Mouse (Mus musculus) heart, adult 11 months (tissue): Measurements from ENCODE around the gene Zfp512b.

Experiments used
- DNase-seq: peaks from one replicate; pipeline ENCODE4 v3.0.0; 2022

Gene Zfp512b

DNA sequence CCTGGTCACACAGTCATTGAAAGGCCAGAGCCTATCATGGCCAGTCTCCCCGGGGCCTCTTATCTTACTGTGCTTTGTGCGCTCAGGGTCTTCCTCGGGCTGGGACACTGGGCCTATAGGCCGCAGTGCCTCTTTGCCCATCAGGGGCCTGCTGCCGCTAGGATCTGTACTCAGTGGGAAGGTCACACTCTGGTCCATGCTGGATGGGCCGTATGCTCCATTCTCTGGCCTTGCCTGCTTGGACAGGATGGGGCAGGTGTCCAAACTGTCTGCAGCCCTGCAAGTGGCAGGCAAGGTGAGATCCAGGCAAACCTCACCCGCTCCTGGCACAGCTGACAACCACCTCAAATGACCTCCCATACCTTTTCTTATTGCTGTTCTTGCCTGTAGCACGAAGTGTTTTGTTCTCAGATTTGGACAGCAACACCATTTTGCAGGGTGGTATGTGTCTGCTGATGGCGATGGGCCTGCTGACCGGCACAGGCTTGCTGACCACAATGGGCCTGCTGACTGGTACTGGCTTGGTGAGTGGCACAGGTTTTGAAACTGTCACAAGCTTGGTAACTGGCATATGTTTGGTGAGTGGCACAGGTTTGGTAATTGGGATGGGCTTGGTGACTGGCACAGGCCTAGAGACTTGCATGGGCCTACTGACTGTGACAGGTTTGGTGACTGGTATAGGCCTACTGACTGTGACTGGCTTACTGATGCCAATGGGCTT lies 3.4 kb downstream of the Zfp512b start:
- DNase-seq = peak; percentile 89

DNA sequence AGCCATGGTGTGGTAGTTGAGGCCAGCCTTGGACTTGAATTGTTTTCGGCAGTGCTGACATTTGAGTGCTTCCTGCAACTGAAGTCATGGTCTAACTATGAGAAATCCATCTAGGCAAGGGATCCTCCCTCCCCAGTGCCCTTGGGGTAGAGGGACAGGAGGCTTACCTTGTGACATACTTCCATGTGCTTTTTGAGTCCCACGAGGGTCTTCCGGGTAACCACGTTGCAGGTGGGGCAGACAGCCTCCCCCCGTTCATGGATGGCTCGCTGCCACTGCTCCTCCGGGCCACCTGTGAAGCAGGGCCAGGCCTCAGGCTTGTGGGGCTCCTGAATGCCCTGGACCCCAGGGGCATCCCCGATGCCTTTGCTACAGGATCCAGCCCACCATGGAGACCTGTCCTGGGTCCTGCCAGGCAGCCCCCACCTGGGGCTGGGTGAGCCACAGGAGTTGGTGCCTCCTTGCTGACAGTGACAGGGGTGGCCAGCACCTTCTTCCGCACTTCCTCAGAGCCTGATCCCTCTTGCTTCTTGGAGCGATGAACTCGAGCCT lies 4.3 kb downstream of the Zfp512b start:
- DNase-seq = peak; percentile 92

DNA sequence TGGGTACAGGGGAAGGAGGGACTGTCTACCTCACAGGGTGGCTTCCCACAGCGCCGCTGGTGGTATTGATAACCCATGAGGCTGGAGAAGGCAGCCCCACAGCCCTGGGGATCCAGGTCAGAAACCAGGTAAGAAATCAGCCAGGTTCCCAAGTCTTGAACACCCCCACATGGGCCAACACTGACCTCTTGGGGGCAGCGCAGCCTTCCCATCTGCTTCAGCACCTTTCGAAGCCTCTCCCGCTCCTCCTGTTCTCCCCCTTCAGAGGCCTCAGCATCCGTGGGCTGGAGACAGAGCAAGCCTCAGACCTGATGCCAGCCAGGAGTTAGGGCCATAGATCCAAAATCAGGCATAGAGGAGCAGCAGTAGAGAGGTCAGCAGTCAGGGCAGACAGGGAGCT lies 4.8 kb downstream of the Zfp512b start:
- DNase-seq = peak; percentile 88

DNA sequence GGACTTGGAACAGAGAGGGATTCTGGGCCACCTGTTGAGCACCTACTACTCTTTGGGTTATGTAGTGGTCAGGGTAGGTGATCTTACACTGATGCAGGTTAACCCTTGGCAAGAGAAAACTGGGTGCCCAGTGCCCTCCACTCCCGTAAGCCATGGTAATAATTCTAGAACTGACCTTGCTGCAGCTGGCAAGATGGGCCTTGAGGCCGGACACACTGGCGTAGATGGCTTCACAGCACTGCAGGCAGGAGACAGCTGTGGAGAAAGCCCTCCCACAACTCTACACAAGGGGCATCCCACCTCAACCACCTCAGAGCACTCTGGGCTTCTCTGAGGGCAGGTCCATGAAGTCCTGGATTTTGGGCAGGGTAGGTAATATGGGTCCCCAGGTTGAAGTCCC lies 6.5 kb downstream of the Zfp512b start:
- DNase-seq = peak; percentile 83

DNA sequence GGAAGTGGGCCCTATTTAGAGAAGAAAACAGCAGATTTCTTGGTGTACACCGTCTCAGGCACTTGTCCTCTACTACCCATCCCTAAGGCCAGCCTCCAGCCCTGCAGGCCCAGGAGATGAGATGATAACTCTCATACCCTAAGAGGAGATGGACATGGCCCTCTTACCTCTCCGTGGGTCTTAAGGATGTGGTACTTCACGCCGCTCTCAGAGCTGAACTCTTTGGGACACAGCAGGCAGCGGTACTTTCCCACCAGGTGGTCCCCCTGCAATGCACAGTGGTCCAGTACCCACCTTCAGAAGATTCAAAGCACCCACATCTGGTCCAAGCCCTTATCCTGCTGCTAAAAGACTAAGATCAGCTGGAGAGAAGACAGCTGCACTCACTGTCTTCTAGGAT lies 7.1 kb downstream of the Zfp512b start:
- peak; percentile 87 for DNase-seq

DNA sequence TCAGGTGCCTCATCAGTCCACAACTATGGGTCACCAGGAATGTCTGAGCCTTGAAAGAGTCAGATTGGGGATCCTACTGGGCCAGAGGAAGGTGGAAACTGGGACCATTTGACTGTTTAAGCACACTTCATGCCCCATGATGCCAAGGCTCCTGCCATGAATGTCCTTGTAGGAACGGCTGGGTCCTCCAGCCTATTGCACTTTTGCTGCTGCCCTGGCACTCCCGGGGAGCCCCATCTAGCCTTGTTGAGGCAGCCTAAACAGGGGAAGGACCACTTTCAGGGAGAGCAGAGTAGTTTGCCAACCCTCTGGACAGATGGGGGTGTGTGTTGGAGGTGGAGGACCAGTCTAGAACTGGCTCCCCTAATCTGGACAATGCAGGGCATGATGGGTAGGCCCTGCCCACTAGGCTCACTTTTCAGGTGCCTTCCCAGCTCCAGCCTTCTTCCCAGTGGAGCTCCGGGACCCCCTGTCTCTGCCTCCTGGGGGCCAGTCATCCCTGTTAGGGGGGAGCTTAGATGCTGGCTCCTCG lies 8.1 kb downstream of the Zfp512b start, which contains the start of gene Uckl1:
TSS of gene Uckl1 (minus strand) at position 482 of the 532 bp plus-strand sequence.
- peak; percentile 79 for DNase-seq

DNA sequence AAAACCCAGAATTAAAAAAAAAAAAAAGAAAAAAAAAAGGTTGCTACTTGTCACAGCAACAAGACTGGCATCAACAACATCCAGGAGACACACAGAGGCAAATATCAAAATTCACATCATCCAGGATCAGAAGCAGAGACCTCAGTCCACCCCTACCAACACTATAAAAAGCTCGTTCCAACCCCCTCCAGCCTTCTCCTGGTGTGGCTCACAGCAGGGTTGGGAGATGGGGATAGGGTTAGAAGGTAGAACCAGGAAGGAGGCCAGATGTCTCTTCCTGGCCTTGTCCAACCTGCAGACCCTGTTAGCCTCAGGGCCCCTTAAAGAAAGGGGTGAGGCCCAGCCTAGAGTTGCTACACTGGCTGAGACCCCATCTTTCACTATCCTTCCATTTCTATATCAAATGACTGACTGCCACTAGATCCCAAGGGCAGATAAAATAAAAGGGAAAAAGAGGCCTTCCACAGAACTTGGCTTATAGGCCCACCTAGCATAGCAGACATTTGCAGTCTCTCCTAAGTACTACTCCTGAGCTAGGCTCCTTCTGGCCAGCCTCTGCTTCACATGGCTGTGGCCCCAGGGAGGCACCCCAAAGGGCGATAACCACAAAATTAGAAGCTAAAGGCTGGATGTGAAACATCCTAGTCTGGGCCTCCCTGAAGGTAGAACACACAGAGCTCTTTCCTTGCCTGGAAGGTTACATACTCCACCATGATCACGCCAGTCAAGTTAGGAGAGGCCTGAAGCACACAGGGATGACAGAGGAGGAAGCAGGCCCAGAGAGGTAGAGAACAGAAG lies 8.9 kb downstream of the Zfp512b start:
- DNase-seq = peak; percentile 84

DNA sequence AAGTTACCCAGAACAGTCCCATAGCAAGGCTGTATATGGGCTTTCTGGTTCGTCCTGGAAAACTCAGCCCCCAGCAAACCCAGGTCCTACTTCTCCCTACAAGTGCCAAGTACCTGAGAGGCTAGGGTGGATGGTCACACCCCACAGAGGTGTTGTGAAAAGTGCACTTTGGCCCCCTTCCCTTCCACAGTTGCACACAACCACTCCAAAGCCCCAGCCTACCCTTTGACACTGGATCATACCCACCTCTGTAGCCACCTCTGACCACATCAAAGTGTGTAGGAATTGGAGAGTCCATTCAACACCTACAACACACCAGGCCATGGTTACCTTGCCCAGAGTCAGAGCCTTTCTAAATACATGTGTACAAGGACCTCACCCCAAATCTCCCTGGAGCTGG lies 9.7 kb downstream of the Zfp512b start:
- peak; percentile 89 for DNase-seq

DNA sequence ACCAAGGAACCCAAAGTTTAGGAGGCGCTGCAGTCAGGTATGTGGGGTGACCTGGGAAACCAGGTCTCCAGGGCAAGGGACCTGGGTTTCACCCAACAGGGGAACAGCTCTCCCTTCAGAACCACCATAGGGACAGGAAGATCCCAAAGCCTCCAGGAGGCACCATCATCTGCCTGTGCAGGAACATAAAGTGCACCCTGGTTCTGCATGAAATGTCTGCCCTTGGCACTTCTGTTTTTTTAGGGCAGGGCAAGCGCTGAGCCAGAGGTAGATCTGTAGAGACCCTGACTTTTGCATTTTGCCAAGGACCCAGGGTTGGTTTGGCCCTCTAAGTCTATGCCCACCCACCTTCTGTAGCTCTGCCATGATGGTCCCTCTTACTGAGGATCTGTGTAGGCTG lies 10.2 kb downstream of the Zfp512b start:
- DNase-seq = peak; percentile 92

DNA sequence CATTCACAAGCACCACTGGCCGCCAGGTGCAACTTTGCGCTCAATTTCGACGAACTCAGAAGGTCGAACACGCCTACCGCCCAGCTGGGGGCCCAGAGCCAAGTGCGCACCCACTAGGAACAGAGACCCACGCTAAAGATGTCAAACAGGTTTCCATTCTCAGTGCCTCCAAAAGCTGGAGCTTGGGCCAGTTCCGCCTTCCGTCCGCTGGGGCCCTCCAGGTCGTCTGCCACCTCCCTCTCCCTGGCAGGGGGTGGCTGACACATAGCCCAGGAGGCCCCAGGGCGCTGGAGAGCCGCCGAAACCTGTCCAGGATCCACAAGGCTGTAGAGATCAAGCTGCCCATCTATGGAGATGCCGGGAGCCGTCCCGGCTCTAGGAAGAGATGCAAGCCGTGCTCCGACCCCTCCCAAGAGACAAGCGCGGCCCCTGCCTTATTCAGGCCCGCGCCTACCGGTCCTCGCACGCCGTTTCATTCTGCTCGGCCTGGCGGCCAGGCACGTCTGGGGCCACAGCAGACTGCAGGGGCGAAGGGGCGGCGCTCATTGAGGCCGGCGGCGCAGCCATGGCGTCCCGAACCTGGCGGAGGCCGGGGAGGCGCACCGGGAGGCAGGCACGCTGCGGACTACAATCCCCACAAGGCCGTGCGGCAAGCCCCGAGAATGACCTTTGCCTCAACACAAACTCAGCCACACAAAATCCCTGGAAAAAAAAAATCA lies 11.0 kb downstream of the Zfp512b start:
- peak; percentile 98 for DNase-seq

DNA sequence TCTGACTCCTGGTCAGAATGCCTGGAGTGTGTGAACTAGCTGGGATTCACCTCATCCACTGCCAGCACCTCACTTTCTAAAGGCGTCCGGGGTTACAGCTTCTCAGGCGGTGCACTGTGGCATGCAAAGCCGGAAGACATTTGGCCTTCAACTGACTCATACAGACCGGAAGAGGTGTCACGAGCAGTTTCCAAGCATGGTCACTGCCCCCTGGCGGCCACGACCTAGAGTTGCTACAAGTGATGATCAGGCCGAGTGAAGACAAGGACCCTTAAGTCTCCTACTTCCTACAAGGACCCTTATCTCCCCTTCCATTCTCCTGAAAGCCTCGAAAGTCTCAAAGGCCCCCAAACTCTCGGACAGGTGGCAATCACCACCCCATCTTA lies 11.6 kb downstream of the Zfp512b start:
- peak; percentile 99 for DNase-seq

DNA sequence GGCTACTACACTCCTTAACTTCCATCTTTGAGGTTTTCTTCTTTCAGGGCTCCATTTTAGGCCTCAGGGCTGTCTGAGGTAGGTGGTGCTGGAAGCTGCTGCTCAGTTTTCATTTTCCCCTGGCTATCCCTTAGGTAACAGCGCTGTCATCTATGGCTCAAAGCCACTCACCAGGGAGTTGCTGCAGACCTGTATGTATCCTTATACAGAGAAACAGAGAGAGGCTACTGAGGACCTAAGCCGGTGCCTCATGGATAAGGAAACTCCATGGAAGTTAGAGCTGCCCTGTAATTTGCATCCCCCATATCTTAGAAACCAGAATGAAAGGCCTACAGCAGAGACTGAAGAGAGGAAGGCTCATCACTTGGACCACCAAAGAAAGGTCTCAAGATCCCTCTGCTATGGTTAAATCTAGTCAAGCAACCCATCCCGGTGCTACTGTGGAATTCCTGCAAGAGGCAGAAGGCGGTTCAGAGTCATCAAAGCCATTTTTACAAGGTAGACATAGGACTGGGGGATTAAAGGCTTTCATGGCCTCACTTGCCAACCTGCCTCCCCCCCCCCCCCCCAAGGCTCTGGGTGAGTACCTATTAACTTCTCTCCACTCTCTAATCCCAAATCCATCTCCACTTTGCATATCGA lies 12.4 kb downstream of the Zfp512b start:
- peak; percentile 87 for DNase-seq

DNA sequence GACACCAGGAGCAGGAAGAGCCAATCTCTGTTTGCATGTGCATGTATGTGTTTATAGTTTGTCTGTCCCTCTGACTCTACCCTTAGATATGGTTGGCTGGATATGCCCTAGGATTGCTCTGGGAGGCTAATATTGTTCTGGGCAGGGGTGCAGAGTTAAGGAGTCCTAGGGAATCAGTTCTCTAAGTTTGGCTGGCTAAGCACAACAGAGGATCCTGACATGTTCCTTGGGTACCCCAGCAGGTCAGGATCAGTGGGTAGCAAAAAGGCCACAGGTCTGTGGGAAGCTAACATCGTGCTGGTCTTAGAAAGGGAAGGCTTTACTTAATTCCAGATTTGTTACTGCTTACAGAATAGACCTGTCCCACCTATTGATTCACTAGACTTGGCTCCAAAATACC lies 12.9 kb downstream of the Zfp512b start:
- DNase-seq = peak; percentile 72

DNA sequence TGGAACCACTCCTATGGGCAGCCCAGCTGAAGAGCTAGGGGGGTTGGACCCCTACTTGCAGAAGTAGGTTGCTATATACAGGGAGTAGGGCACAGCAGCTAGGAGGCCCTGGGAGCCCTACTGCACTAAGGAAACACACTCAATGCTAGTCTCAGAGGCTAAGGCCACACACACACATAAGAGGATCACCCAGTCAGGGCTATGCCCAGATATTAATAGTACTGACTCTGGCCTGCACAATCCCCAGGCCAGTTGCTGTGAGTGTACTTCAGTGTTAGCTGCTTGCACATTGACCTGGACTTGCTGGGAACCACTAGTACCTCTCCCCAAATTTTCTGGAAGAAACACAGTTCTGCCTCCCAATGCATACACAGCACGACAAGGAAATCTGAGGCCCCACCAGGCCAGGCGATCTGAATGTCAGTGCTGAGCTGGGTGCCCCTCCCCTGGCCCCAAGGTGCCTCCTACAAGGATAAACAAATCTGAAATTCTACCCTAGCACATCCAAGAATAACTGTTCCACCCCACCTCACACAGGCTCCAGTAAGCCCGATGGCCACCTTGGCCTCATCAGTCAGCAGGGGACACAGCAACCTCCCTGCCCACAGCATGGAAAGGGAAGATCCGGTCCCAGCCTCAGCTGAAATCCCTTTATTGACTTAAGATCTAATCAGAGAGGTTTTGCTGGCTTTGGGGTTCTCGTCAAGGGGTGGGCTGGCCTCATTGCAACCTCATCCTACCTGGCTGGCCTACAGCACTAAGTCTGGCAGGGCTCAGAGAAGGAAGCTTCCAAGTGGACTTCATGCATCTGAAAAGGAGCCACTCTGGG lies 13.6 kb downstream of the Zfp512b start:
- peak; percentile 93 for DNase-seq

DNA sequence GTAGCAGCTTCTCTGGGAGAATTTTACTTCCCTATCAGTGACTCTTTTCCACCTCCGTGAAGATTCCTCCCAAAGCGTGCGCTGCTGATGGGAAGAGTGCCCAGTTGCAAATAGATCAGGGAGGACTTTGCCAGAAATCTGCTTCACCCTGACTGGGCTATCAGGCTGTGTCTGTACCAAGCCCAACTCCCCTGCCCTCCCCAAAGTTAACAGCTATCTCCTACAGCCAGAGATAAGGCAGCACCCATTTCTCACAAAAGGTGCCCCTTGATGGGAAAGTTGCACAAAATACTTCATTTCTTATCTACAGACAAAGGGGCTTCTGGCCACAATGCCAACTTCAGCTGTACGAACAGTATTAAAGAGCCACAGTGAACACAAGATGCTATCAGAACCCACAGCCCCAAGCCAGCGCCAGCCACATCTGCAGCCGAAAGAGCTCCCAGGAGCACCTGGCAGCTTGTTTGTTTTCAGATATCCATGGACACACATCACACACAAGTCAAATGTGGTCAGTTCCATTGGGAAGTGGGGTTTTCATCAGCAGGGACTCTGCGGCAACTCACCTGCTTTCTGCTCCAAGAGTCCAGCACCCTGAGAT lies 14.5 kb downstream of the Zfp512b start:
- DNase-seq = peak; percentile 88

DNA sequence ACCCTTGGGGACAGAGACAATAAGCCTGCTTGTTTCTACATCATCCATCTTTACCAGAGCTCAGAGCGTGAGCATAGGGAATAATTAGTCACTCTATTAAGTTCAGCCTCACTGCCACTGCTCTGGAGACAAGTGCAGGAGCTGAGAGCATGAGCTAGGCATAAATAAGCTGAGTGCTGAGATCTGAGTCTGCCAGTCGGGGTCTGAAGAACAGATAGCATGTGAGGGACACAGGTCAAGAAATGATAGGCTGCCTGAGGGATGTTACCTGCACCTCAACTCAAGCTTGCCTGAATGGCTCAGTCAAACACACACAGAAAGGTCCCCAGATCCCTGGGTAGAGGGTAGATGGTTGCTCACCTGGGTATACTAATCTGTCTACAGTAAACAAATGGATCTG lies 15.5 kb downstream of the Zfp512b start:
- DNase-seq = peak; percentile 82

DNA sequence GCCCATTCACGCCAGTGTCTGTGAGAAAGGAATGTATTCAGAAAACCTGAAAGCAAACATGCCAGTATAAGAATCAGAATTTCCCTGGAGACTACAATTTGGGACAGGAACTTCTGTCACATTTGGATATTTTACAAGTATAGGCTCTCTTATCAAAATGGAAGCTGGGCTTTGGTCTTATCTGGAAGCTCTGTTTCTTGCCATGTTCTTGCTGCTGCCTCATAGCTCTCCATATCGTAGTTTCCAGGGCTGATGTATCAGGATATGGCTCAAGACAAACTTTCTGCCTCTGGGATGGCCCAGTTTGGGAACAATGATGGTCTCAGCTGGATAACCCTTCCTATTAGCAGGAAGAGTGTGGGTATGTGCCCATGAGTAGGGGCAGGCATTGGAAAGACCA lies 16.0 kb downstream of the Zfp512b start:
- DNase-seq = peak; percentile 72

DNA sequence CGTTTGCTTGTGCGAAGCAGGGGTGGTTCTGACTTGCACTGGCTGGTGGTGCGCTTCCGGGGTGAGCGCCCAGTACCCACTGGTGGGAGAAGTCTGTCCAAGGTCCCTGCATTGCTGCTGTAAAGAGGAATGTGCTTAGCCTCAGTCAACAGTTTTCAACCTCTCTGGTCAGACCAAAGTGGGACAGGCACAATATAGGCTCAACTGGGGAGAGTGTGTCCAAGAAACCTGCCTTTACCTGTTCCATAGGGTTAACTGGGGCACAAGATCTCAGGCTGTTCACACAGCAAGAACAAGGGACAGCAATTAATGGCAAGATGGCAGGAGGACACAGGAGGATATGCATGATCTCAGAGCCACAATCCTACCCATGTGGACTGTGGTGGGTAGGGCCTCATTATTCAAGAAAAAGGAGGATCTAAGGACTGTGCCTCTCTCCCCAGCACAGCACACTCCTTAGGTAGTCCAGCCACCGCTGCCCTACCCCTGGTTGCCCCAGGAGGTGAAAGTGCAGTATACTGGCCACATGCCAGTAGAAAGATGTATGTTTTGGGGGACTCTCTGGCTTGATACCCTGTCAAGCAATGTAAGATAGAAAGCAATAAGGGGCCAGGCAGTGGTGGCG lies 17.6 kb downstream of the Zfp512b start:
- DNase-seq = peak; percentile 86

DNA sequence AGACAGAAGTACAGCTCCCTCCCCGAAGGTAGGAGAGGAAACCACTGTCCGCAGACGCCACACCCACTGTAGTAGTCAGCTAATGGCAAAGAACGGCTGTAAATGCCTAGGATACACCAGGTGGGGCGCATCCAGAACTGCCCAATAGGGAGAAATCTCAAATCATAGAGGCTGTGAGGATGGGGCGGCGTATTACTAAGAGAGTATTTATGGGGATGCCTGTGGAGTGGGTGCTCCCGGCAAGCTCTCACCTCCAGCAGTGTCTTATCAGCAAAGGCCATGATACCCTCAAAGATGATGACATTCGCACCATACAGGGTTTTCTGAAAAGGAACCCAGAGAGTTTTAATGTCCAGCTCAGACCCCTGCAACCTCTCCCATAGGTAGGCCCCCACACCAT lies 18.6 kb downstream of the Zfp512b start:
- peak; percentile 79 for DNase-seq
